Mouse (Mus musculus): ENCODE results near the gene Rab3ip.

The Rab3ip gene

DNA sequence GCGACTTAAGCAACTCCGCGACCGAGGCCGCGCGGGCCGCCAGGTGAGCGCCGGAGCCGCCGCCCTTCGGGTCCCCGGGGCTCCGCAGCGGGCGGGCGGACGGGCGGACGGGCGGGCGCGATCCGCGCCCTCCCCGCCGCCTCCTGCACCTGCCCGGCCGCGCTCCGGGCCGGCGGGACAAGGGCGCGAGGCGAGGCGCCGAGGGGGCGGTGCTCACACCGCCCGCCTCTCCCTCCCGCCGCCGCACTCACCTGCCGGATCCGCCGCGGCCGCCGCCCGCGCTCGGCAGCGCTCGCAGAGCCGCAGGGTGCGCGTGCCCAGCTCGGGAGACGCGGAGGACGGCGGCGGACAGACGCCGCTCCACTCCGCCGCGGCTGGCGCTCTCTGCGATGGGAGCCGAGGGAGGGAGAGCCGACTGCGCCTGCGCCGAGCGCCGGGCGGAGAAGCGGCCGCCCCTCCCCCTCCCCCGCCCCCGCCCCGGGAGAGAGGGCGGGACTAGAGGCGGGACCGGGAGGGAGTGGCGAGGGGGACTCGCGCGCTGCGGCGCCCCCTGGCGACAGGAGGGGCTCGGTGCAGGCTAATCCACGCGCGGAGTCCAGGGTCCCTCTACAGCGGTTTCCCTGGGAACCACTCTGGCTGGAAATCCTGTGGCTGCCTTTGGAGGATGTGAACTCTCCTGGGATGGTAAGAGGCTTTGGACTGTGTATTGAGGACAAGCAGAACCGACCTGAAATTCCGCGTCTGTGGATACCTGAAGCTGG is at the start of gene Rab3ip:
Gene Rab3ip (minus strand): TSS at position 761 of the 761 bp plus-strand sequence.
- DNase-seq (ENCODE audit: inconsistent ontology term): peak; percentile 94

DNA sequence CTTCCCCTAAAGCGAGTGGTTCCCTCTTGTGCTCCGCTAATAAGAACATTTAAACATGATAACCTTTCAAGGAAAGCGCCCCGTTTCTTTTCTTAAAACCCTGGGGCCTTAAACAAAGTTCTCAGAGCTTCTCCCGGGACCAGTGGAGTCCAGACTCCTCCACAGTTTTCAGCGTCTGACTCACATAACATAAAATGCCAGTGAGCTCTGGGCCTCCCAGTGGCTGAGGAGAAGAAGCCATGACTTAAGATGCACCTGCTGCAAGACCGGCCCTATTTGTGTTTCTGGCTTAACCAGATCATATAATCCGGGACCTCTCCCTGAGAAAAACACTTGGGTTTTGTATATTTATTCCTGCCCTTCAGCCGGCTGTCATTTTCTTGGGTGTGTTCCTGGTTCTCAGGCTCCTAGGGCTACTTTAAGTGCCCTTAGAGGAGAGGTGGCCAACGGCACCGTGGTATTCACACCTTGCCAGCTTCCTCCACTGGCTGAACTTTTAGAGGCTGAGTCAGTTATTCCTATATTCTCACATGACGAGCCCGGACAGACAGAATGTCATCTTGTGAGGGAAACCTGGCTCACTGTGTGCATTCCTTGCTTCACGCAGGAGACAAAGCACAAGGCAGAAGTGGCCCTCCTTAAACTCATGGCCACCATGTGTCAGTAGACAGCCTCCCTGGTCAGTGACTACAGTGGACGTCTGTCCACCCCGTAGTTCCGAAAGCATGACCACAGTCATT is 48.3 kb upstream of the Rab3ip start:
- no peak for DNase-seq (ENCODE audit: inconsistent ontology term)

DNA sequence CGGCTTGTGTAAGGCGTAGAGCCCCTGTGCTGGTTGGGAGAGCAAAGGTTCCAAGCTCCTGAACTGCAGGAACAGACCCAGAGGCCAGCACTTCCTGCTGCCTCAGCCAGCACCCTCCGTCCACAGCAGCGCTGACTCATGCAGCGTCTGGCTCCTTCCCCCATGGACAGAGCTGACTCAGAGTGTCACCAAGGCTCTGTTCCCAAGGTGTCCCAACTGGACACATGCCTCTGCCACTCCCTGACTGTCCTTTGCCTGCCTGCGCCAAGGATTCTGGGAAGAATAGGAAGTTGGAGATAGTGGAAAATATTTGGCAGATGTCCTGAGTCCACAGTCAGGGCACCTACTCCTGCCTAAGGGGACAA is 45.6 kb upstream of the Rab3ip start:
- DNase-seq (ENCODE audit: inconsistent ontology term): peak; percentile 81

DNA sequence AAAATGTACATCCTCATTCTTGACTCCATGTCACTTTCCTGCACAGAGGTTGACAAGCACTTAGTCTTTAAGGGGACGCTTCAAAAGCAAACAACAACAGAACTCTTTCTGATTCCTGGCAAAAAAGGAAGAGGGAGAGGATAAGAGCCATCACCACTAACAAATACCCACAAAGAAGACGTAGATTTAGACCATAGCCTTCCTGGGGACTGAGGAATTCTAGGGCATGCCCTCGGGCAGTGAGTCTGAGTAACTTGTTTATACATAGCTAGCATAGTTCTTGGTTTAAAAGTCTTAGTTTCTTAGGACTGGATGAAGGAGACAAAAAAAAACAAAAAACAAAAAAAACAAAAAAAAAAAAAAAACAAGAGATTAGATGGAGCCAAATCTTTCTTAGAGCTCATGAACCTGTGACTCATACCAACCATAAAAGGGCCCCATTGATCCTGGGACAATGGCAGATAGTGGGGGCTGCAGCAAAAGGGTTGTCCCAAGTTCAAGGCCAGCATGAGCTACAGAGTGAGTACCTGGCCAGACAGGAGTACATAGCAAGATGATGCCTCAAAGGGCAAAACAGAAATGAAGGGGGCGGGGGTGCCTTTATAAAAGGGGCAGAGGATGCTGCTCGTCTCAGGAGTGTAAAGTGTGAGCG is 45.1 kb upstream of the Rab3ip start:
- peak; percentile 73 for DNase-seq (ENCODE audit: inconsistent ontology term)

DNA sequence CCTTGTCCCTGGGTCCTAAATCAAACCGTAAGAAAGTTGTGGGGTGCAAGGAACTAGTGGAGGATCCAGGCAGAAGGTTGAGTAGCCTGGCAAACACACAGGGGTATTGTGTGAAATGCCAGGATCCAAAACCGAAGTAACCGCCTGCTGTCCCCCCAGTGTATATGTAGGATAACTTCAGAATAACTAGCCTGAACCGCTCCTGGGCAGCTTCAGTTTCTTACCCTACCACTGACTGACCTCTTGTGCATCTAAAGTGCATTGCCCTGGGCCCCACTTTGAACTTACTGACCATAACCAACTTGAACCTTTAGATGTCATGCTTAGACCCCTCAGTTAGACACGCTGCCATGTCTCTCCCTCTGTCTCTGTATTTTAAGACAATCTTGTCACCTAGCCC is 44.6 kb upstream of the Rab3ip start:
- no peak for DNase-seq (ENCODE audit: inconsistent ontology term)

DNA sequence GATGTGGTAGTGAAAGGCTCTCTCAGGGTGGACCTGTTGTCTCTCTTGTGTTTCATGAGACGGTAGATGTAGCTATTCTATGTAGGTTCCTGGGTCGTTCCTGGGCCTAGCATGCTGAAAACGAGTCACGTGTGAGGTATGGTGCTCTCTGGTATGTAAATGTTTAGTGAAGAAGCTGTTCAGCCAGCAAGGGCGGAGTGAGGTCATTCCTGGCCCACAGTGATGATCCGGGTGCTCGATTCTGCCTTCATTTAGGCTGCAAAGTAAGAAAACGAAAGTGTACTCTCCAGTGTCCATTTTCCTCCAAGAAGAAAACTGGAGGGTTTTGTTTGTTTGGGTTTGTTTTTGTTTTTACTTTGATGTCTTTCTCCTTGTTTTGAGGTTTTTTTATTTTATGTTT is 43.4 kb upstream of the Rab3ip start:
- DNase-seq (ENCODE audit: inconsistent ontology term): no peak

DNA sequence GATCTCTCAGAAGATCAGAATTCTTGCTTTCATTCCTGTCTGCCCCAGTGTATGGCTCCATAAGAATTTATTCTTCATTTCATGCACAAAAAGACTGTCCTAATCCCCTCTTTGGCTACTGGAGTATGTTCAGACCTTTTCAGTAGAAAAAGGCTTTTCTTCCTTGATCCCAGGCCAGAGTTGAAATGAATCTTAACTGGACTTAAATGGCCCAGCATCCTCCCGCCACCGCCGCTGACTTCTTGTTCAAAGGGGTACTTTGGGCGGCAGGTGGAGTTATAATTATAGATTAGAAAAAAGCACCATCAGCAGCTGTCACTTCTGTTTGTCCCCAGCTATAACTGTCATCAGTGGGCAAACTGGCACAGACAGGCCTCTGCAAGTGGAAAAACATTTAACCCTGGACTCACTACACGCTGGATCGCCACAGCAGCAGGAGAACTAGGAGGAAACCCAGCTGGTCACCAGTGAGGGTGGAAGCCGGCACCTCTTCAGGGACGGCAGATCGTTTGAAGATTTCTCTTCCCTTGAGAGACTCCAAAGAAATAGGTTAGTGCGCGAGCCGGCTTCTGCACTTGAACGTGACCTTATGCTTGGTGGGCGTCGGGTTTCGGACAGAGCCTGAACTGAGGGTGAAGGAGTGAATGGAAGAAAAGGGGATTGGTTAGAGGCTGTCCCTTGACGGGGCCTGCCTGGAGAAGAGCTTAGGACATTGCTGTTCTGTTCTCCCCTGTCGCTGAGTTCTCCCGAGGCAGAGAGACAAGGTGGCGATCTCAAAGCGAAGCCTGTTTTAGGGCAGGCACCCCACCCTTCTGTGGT is 35.9 kb upstream of the Rab3ip start, which contains the start of gene Best3:
Gene Best3 (plus strand): TSS at position 51 of the 819 bp plus-strand sequence.
- DNase-seq (ENCODE audit: inconsistent ontology term): no peak

DNA sequence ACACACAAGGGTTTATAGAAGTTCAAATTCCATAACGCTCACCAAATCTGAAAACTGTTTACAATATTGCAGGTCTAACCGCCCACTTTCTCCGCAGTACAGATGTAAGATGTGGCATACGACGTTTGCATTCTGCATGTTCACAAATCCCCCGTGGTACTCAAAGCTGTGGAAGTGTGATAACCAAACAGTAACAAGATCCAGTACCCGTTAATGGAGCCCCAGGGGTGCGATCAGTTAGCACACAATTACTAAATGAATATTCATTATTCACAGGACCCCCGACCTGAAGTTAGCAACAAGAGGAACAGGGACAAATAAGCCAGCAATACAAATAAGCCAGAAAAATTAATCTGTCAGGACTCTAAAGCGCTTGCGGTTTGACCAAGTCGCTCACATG is 34.3 kb upstream of the Rab3ip start:
- no peak for DNase-seq (ENCODE audit: inconsistent ontology term)

DNA sequence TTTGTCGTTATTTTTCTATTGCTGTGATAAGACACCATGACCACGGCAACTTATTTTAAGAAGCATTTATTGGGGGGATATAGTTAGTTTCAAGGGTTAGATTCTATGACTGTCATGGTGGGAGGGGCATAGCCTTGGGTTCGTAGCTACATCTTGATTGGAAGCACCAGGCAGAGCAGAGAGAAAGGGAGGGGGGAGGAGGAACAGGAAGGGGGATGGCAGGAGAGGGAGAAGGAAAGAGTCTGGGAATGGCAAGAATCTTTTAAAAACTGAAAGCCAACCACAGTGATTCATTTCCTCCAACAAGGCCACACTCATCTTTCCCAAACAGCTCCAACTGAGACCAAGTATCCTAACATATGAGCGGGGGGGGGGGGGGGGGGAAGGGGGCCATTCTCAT is 32.0 kb upstream of the Rab3ip start:
- DNase-seq (ENCODE audit: inconsistent ontology term): peak; percentile 62

DNA sequence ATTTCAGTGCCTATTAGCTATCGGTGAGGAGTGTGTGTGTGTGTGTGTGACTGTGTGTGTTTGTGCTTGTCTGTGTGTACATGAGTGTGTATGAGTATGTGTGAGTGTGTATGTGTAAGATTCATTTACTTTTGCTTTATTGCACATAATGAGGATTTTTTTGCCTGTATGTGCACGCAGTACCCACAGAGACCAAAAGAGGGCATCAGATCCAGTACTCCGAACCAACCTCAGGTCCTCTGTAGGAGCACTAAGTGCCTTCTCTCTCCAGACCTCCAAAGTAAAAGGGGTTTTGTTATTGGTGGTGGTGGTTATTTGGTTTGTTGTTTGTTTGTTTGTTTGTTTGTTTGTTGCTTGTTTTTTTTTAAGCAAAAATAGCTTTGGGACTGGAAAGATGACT is 30.3 kb upstream of the Rab3ip start:
- no peak for DNase-seq (ENCODE audit: inconsistent ontology term)

DNA sequence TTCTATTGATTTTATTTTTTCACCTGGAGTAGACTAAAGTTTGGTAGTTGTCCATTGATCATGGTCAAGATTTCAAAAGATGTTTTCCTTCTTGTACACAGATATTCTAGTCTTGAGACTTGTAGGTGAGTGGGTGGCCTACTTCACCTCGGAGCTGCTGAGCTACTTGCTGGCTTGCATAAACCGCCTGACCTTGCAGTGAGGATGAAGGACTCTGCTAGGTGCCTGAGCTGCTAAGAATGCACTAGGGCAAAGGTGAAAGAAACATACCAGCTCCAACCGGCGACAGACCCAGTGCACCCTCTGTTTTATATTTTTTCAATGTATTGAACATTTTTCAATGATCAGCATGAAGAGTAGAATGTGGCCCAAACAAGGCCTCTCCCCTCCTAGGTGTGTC is 29.7 kb upstream of the Rab3ip start:
- DNase-seq (ENCODE audit: inconsistent ontology term): no peak

DNA sequence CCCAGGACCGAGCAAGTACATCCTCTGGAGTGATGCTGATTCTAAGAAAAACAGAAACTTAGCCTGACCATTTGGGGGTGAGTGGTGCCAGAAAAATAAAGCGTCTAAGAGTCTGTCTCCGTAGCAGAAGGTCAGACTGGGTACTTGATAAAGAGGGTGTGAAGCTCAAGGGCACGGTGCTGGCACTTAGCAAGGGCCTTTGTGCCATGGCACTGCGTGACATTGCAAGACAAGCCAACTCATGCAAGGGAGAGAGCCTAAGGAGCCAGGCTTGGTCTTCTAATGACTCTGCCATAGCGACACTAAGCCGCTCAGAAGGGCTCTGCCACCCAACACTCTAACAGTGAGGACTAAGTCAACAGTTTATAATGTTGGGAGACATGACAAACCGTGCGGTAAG is 28.3 kb upstream of the Rab3ip start:
- DNase-seq (ENCODE audit: inconsistent ontology term): no peak

DNA sequence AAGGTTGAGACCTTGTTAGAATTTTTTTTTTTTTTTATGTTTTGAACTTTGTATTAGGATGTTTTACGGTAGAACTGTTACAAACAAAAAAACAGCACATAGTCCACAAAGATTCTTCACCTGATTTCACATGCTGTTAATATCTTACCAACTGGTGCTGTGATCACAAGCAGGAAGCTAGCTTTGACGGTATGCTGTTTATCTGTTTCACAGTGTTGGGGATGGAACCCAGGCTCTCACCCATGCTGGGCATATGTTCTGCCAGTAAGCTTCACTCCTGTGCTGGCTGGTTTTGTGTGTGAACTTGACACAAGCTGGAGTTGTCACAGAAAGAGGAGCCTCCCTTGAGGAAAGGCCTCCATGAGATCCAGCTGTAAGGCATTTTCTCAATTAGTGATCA is 27.3 kb upstream of the Rab3ip start:
- DNase-seq (ENCODE audit: inconsistent ontology term): no peak

DNA sequence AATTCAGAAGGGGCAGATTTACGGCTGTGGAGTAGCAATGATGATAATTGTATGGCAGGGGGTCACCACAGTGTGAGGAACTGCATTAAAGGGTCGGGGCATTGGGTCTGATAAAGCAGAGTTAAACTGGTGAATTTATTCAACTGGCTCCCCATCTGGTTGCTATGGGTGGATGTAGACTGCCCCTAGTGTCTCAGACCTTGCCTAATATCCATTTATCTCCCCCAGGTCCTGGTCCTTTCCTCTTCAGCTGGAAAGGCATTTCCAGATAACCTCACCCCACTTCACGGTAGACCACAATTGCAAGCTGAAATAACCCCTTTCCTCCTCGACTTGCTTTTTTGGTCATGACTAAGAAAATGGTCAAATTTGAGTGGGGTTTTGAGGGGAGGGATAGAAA is 26.9 kb upstream of the Rab3ip start:
- DNase-seq (ENCODE audit: inconsistent ontology term): no peak

DNA sequence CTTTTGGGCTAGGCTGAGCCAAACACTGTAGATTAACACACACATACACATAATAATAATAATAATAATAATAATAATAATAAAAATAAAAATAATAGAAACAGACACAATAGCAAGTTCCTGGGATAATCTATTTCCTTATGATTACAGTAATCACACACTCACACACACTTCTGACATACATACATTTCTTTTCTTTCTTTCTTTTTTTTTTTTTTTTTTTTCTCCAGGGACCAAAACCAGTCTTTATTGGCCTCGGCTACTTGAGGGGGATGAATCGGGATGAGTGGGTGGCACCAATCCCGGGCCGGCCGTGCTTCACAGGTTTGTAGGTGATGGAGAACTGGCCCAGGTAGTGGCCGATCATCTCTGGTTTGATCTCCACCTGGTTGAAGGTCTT is 21.9 kb upstream of the Rab3ip start, which contains the start of gene Gm10271:
Gene Gm10271 (minus strand): TSS at position 101 of the 400 bp plus-strand sequence.
- no peak for DNase-seq (ENCODE audit: inconsistent ontology term)

DNA sequence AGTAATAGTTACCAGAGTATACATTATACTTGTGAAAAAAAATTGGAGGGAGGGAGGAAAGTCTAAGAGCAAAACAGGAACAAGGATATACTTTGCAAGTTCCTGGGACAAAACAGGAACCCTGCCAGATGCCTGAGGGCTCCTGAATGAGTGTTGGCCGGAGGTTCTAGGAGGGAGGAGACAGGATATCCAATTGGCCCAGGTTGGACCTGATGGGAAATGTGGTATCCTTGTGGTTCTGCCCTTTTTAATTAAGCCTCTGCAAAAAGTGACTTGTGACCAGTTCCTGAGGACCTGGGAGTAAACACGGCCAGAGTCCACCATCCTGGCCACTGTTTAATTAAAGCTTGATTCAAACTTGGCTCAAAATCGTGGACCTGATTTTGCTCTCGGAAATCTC is 18.2 kb upstream of the Rab3ip start:
- no peak for DNase-seq (ENCODE audit: inconsistent ontology term)

DNA sequence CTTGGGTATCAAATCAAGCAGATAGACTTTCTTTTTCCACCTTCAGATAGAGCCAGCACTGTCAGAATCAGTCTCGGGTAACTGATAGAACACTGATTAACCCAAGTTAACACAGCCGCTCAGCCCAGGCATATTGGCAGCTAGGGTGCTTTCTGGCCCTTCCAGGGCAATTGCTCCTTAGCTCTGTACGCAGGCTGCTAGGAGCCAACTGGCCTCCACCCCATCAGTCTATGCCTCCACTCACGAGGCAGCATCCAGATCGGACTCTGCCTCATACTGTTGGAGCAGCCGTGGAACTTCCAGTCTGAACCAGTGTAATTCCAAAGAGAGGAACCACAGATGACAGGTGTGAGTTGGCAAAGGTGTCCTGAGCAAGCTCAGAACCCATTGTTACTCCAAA is 15.5 kb upstream of the Rab3ip start:
- no peak for DNase-seq (ENCODE audit: inconsistent ontology term)

DNA sequence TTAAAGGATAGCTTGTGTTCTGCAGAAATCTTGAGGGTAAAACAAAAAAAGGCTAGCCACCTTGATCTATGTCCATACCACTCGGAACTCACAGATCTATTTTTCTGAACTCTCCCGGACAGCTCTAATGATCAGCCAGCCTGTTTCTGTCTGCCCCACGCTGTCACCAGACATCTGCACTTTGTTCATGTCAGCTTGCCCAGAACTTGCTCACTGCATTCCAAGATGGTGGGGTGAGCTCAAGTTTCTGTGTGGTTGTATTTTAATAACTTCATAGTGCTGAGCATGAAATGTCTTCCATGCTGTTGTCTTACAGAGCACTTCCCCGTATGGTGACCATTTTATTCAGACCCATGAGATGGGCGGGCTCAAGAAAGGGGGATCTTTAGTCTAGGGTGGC is 14.7 kb upstream of the Rab3ip start:
- DNase-seq (ENCODE audit: inconsistent ontology term): no peak

DNA sequence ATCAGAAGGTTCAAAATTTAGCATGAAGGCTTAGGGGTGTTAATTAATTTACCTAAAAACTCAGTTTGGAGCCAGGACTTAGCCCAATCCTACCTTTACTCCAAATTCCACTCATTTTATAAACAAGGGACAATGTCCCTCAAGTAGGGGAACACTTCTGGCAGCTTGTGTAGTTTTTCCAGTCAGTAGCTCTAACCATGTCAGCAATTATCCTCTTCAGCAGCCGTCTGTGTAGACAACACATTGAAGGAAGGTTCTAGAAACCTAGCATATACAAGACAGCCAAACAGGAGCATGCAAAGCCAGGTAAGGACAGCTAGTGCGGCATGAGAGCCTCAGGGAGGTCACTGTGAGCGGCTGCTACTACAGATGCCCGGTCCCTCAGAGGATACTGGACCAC is 14.0 kb upstream of the Rab3ip start:
- no peak for DNase-seq (ENCODE audit: inconsistent ontology term)

DNA sequence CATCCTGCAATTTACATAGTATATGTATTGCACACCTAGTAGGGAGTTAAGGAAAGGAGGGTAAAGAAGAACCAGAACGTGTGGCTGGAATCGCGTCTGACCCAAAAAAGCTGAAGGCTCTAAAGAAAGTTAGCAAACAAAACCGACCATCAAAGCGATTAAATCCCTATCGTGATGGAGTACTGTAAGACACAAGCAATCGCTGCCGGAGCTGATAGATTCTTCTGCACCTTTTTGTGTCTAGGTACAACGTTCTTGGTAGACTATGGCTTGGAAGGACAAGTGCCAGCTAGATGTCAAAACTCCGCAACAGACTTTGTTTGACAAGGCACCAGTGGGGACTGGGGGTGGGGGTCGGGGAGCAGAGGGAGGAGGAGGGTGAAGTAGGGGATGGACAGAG is 13.5 kb upstream of the Rab3ip start:
- no peak for DNase-seq (ENCODE audit: inconsistent ontology term)

DNA sequence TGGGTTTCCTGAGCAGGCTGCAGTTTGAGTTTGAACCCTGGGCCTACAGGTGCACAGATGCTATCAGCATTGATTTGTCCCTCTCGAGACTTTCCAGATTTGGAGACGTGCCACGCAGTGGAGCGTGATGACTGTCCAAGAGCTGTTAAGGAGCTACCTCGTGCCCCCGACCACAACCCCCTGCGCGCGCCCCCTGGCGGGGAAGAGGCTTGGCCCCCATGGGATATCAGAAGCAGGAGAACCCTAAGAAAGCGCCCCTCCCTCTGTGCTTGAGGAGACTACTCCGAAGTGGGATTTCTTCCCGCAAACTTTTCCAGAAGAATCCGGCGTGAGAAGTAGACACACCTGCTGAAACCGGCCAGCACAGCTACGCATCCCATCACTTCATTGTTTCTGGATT is 12.2 kb upstream of the Rab3ip start:
- no peak for DNase-seq (ENCODE audit: inconsistent ontology term)

DNA sequence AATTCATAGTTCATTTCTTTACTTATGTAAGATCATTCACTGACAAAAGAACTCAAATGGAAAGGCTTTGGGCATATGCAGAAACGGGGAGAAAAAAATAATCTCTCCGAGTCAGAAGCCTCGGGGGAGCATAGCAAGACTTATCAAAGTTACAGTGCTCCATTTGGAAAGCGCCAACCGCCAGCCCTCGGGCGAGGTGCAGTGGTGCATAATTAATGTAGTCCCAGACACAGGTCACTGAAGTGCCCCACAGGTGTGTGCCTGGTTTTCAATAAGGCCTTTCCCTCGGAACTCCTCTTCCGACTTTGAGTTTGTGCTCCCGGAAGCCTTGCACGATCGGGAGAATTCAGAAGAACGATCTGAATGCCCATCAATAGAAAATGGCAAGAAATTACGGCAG is 11.6 kb upstream of the Rab3ip start:
- DNase-seq (ENCODE audit: inconsistent ontology term): no peak

Data from Muller cell, postnatal 12 days (primary cell).